Mouse (Mus musculus): ENCODE measurements around the gene Oser1. TPM values are rescaled to one million over a fixed set of nuclear protein-coding genes. Genes with fewer than 3 reads are reported as not detected.
"Not testable (repeated sequence)": the region's sequence is repeated elsewhere in the genome, so short reads cannot be mapped to it uniquely, and the experiment has no call there.

Oser1 gene
- polyA plus RNA-seq, 1 experiment from 2014 or later: 39.0 TPM

- ATAC-seq (ENCODE audit: low read depth): no peak
- H3K9ac ChIP-seq (ENCODE audit: low read depth, low read length): peak overlapping the region; percentile 89
- peaks cover 22% of the 10 kb centered on the region for H3K4me1 ChIP-seq (ENCODE audit: control insufficient read depth, low read depth, low read length)
- peak overlapping the region; percentile 97 for H3K4me3 ChIP-seq (ENCODE audit: low read depth, low read length)
- H3K36me3 ChIP-seq (ENCODE audit: control insufficient read depth, insufficient read depth): peaks cover 8% of the 10 kb centered on the region
- no peaks in the 10 kb centered on the region for H3K27me3 ChIP-seq (ENCODE audit: control insufficient read depth, insufficient read depth, low read depth, low read length)
- H3K4me2 ChIP-seq (ENCODE audit: low read depth, low read length): peak overlapping the region; percentile 92
- H3K9me3 ChIP-seq (replicated peaks; ENCODE audit: control insufficient read depth, low read length): no peaks in the 10 kb centered on the region
- H3K27ac ChIP-seq (ENCODE audit: low read length): peak overlapping the region; percentile 88
Measured at GRCm38 (mm10) chr2:163417830-163418229, 6.7 kb downstream of the Oser1 start.

DNA sequence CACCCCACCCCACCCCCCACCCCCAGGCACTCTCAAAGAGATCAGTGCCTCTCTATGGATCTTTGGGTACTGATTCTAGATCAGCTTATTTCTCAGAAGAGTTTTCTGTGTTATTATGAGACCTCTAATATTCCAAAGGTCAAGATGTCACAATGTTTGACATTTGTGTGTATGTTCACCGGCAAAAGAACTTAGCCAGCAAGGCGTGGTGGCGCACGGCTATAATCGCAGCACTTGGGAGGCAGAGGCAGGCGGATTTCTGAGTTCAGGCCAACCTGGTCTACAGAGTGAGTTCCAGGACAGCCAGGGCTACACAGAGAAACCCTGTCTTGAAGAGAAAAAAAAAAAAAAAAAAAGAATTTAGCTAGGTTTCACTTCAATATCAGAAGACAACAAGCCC is 7.5 kb downstream of the Oser1 start:
- Histone ChIP-seq H3K4me2 (ENCODE audit: low read depth, low read length) (peak overlapping the region; percentile 92; the same call in 1 of the 2 replicates), H3K9me3 (replicated peaks; ENCODE audit: control insufficient read depth, low read length) (no peaks in the 10 kb centered on the region), H3K27ac (ENCODE audit: low read length) (no peak overlapping the region), H3K36me3 (ENCODE audit: control insufficient read depth, insufficient read depth) (peaks cover 8% of the 10 kb centered on the region), H3K4me3 (ENCODE audit: low read depth, low read length) (no peak overlapping the region; the same call in 1 of the 2 replicates), H3K27me3 (ENCODE audit: control insufficient read depth, insufficient read depth, low read depth, low read length) (no peaks in the 10 kb centered on the region), H3K4me1 (ENCODE audit: control insufficient read depth, low read depth, low read length) (peaks cover 22% of the 10 kb centered on the region), H3K9ac (ENCODE audit: low read depth, low read length) (no peak overlapping the region)
- no peak for ATAC-seq (ENCODE audit: low read depth)
- 78% methylated on average over 6 of the region's 6 CpGs for WGBS (ENCODE audit: insufficient replicate concordance)

GRCm38 (mm10) chr2:163412846-163413590 is 11.5 kb downstream of the Oser1 start:
- H3K36me3 ChIP-seq (ENCODE audit: control insufficient read depth, insufficient read depth): peaks cover 26% of the 10 kb centered on the region
- WGBS (ENCODE audit: insufficient replicate concordance): 82% methylated on average over 9 of the region's 9 CpGs
- no peak for ATAC-seq (ENCODE audit: low read depth)

GRCm38 (mm10) chr2:163412419-163412818 is 12.1 kb downstream of the Oser1 start:
- WGBS (ENCODE audit: insufficient replicate concordance): 91% methylated on average over 4 of the region's 4 CpGs
- Histone ChIP-seq H3K9me3 (replicated peaks; ENCODE audit: control insufficient read depth, low read length) (no peaks in the 10 kb centered on the region), H3K4me3 (ENCODE audit: low read depth, low read length) (no peak overlapping the region), H3K27me3 (ENCODE audit: control insufficient read depth, insufficient read depth, low read depth, low read length) (no peaks in the 10 kb centered on the region), H3K9ac (ENCODE audit: low read depth, low read length) (no peak overlapping the region), H3K4me1 (ENCODE audit: control insufficient read depth, low read depth, low read length) (peaks cover 7% of the 10 kb centered on the region), H3K36me3 (ENCODE audit: control insufficient read depth, insufficient read depth) (peaks cover 26% of the 10 kb centered on the region), H3K27ac (ENCODE audit: low read length) (no peak overlapping the region), H3K4me2 (ENCODE audit: low read depth, low read length) (no peak overlapping the region)
- ATAC-seq (ENCODE audit: low read depth): no peak

More at GRCm38 (mm10) chr2:163412846-163413590, 11.5 kb downstream of the Oser1 start:
- no peak overlapping the region for H3K9ac ChIP-seq (ENCODE audit: low read depth, low read length)
- H3K4me3 ChIP-seq (ENCODE audit: low read depth, low read length): no peak overlapping the region
- no peaks in the 10 kb centered on the region for H3K9me3 ChIP-seq (replicated peaks; ENCODE audit: control insufficient read depth, low read length)
- peaks cover 13% of the 10 kb centered on the region for H3K4me1 ChIP-seq (ENCODE audit: control insufficient read depth, low read depth, low read length)
- no peaks in the 10 kb centered on the region for H3K27me3 ChIP-seq (ENCODE audit: control insufficient read depth, insufficient read depth, low read depth, low read length)
- no peak overlapping the region for H3K27ac ChIP-seq (ENCODE audit: low read length)
- H3K4me2 ChIP-seq (ENCODE audit: low read depth, low read length): no peak overlapping the region

DNA sequence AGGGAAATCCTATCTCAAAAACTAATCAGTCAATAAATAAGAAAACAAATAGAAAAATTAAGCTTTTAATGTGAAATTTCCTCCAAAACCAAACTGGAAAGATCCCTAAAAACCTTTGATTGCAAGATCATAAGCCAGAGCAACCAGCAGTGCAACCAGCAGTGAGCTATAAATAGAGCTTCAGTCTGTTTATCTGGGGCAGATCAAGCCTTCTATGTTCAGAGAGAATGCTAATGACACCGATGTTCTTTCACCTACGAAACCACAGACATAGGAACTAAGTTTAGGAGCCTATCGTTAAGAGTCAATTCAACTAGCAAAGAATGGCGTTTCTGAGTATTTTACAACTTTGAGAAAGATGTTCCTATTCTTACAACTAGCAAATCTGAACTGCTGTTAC is 12.7 kb downstream of the Oser1 start:
- H3K4me2 ChIP-seq (ENCODE audit: low read depth, low read length): no peak overlapping the region
- no peak overlapping the region for H3K4me3 ChIP-seq (ENCODE audit: low read depth, low read length)
- H3K9me3 ChIP-seq (replicated peaks; ENCODE audit: control insufficient read depth, low read length): no peaks in the 10 kb centered on the region
- no peak overlapping the region for H3K27ac ChIP-seq (ENCODE audit: low read length)
- H3K36me3 ChIP-seq (ENCODE audit: control insufficient read depth, insufficient read depth): peaks cover 30% of the 10 kb centered on the region
- 65% methylated on average over 4 of the region's 4 CpGs for WGBS (ENCODE audit: insufficient replicate concordance)
- H3K4me1 ChIP-seq (ENCODE audit: control insufficient read depth, low read depth, low read length): peaks cover 5% of the 10 kb centered on the region
- H3K9ac ChIP-seq (ENCODE audit: low read depth, low read length): no peak overlapping the region
- no peak for ATAC-seq (ENCODE audit: low read depth)
- H3K27me3 ChIP-seq (ENCODE audit: control insufficient read depth, insufficient read depth, low read depth, low read length): no peaks in the 10 kb centered on the region

- H3K4me3 ChIP-seq (ENCODE audit: low read depth, low read length); ATAC-seq (ENCODE audit: low read depth); H3K9ac ChIP-seq (ENCODE audit: low read depth, low read length); H3K4me2 ChIP-seq (ENCODE audit: low read depth, low read length); H3K27ac ChIP-seq (ENCODE audit: low read length); H3K27me3 ChIP-seq (ENCODE audit: control insufficient read depth, insufficient read depth, low read depth, low read length); H3K9me3 ChIP-seq (replicated peaks; ENCODE audit: control insufficient read depth, low read length); H3K4me1 ChIP-seq (ENCODE audit: control insufficient read depth, low read depth, low read length): not testable (repeated sequence)
- WGBS (ENCODE audit: insufficient replicate concordance): 80% methylated on average over 3 of the region's 3 CpGs
- peaks cover 30% of the 10 kb centered on the region for H3K36me3 ChIP-seq (ENCODE audit: control insufficient read depth, insufficient read depth)
Measured at GRCm38 (mm10) chr2:163411344-163411743, 13.2 kb downstream of the Oser1 start.

GRCm38 (mm10) chr2:163410211-163410610 is 14.3 kb downstream of the Oser1 start:
- Histone ChIP-seq H3K4me2 (ENCODE audit: low read depth, low read length) (no peak overlapping the region), H3K36me3 (ENCODE audit: control insufficient read depth, insufficient read depth) (peaks cover 30% of the 10 kb centered on the region), H3K27me3 (ENCODE audit: control insufficient read depth, insufficient read depth, low read depth, low read length) (no peaks in the 10 kb centered on the region), H3K27ac (ENCODE audit: low read length) (no peak overlapping the region), H3K9me3 (replicated peaks; ENCODE audit: control insufficient read depth, low read length) (no peaks in the 10 kb centered on the region), H3K9ac (ENCODE audit: low read depth, low read length) (no peak overlapping the region), H3K4me1 (ENCODE audit: control insufficient read depth, low read depth, low read length) (no peaks in the 10 kb centered on the region), H3K4me3 (ENCODE audit: low read depth, low read length) (no peak overlapping the region)
- no peak for ATAC-seq (ENCODE audit: low read depth)
- 82% methylated on average over 3 of the region's 3 CpGs for WGBS (ENCODE audit: insufficient replicate concordance)

GRCm38 (mm10) chr2:163404037-163404815 is 20.3 kb downstream of the Oser1 start:
- Histone ChIP-seq H3K27me3 (ENCODE audit: control insufficient read depth, insufficient read depth, low read depth, low read length) (no peaks in the 10 kb centered on the region), H3K4me1 (ENCODE audit: control insufficient read depth, low read depth, low read length) (peaks cover 2% of the 10 kb centered on the region), H3K36me3 (ENCODE audit: control insufficient read depth, insufficient read depth) (peaks cover 11% of the 10 kb centered on the region), H3K4me2 (ENCODE audit: low read depth, low read length) (no peak overlapping the region), H3K9ac (ENCODE audit: low read depth, low read length) (no peak overlapping the region), H3K9me3 (replicated peaks; ENCODE audit: control insufficient read depth, low read length) (no peaks in the 10 kb centered on the region), H3K4me3 (ENCODE audit: low read depth, low read length) (no peak overlapping the region), H3K27ac (ENCODE audit: low read length) (peak overlapping the region; percentile 74)
- 62% methylated on average over 8 of the region's 8 CpGs for WGBS (ENCODE audit: insufficient replicate concordance)
- peak; percentile 67 for ATAC-seq (ENCODE audit: low read depth)

DNA sequence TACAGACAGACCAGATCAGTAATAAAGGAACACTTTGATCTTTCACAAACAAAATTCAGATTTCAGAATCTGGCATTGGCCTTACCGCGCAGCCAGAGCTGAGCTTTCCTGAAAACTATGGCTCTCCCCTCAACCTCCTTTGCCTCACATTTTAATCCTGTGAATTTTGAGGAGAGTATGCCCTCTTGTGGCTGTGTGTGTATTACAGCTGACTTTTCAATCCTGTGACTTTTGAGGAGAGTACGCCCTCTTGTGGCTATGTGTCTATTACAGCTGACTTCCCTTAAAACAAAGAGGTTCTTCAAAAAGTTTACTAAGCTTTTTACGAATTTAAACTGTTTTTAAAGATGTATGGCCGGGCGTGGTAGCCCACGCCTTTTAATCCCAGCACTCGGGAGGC is 23.3 kb downstream of the Oser1 start:
- H3K4me3 ChIP-seq (ENCODE audit: low read depth, low read length): no peak overlapping the region
- ATAC-seq (ENCODE audit: low read depth): 0 out of 2 replicates have a peak, but pooled peaks have one; percentile 15

More for the DNA sequence above, 23.3 kb downstream of the Oser1 start:
- Histone ChIP-seq H3K9me3 (replicated peaks; ENCODE audit: control insufficient read depth, low read length) (no peaks in the 10 kb centered on the region), H3K9ac (ENCODE audit: low read depth, low read length) (no peak overlapping the region), H3K27me3 (ENCODE audit: control insufficient read depth, insufficient read depth, low read depth, low read length) (no peaks in the 10 kb centered on the region), H3K4me2 (ENCODE audit: low read depth, low read length) (no peak overlapping the region), H3K36me3 (ENCODE audit: control insufficient read depth, insufficient read depth) (no peaks in the 10 kb centered on the region), H3K4me1 (ENCODE audit: control insufficient read depth, low read depth, low read length) (peaks cover 2% of the 10 kb centered on the region), H3K27ac (ENCODE audit: low read length) (no peak overlapping the region)
- 4% methylated on average over 8 of the region's 8 CpGs for WGBS (ENCODE audit: insufficient replicate concordance)
